Mouse (Mus musculus) lung, postnatal 0 days (tissue): ENCODE measurements at regions not wholly inside any gene's neighbourhood (a gene's known extent, or its start where the extent isn't known, plus 50 kb on each side); places are given as distances from the start of the nearest gene placed in this dataset. TPM values are rescaled to one million over a fixed set of nuclear protein-coding genes. Genes with fewer than 3 reads are reported as not detected.

Source experiments
- ATAC-seq: fragments of 200-750 bp; cut with Nextera tagmentation; 2 replicates; pipeline ENCODE4 v1.8.0; 2017; ENCODE audit warnings: moderate library complexity
- DNase-seq: peaks from one replicate; pipeline ENCODE4 v3.0.0-alpha.2; 2016; ENCODE audit warnings: low spot score
- H3K27ac ChIP-seq: fragments of 300-500 bp; sonication (generic); 2 replicates; pipeline ENCODE4 v1.5.1; 2014; ENCODE audit warnings: antibody characterized with exemption, mild to moderate bottlenecking, low read length, mixed read lengths
- H3K27me3 ChIP-seq: fragments of 300-500 bp; sonication (generic); replicated peaks from 2 replicates; pipeline ENCODE4 v1.6.1; 2014; ENCODE audit warnings: low read length, mixed read lengths; ENCODE audit not compliant: insufficient read depth
- H3K36me3 ChIP-seq: fragments of 300-500 bp; sonication (generic); 2 replicates; pipeline ENCODE4 v1.6.1; 2014; ENCODE audit warnings: low read length, mixed read lengths; ENCODE audit not compliant: insufficient read depth
- H3K4me1 ChIP-seq: fragments of 300-500 bp; sonication (generic); 2 replicates; pipeline ENCODE4 v1.6.1; 2014; ENCODE audit warnings: antibody characterized with exemption, low read depth, low read length, mixed read lengths; ENCODE audit not compliant: insufficient read depth
- H3K4me2 ChIP-seq: fragments of 300-500 bp; sonication (generic); replicated peaks from 2 replicates; pipeline ENCODE4 v1.6.1; 2014; ENCODE audit warnings: low read depth, mild to moderate bottlenecking, low read length, moderate library complexity, mixed read lengths
- H3K4me3 ChIP-seq: fragments of 300-500 bp; sonication (generic); 2 replicates; pipeline ENCODE4 v1.5.1; 2014; ENCODE audit warnings: low read depth, low read length
- H3K9ac ChIP-seq: fragments of 300-500 bp; sonication (generic); replicated peaks from 2 replicates; pipeline ENCODE4 v1.6.1; 2014; ENCODE audit warnings: low read depth, mild to moderate bottlenecking
- H3K9me3 ChIP-seq: fragments of 300-500 bp; sonication (generic); 2 replicates; pipeline ENCODE4 v1.6.1; 2016; ENCODE audit warnings: low read length, mixed read lengths
- CTCF ChIP-seq: IDR thresholded peaks from 2 replicates; pipeline ENCODE4 v1.5.1; 2016; ENCODE audit warnings: antibody characterized with exemption, mild to moderate bottlenecking
- EP300 ChIP-seq: IDR thresholded peaks from 2 replicates; pipeline ENCODE4 v1.6.1; 2016; ENCODE audit warnings: antibody characterized with exemption, mild to moderate bottlenecking, control low read depth
- WGBS: fragments of 180-500 bp; shearing (Covaris S2); extraction: QIAGEN DNeasy Blood & Tissue Kit; methylation state at CpG from one replicate; pipeline ENCODE4 v1.1.7; 2014; 5-methylcytosine and 5-hydroxymethylcytosine counted together
- microRNA-seq: library from miRNA; unstranded; fragments of <30 nt; microRNA quantifications from one replicate; pipeline ENCODE4, GENCODE M21; 2016

DNA sequence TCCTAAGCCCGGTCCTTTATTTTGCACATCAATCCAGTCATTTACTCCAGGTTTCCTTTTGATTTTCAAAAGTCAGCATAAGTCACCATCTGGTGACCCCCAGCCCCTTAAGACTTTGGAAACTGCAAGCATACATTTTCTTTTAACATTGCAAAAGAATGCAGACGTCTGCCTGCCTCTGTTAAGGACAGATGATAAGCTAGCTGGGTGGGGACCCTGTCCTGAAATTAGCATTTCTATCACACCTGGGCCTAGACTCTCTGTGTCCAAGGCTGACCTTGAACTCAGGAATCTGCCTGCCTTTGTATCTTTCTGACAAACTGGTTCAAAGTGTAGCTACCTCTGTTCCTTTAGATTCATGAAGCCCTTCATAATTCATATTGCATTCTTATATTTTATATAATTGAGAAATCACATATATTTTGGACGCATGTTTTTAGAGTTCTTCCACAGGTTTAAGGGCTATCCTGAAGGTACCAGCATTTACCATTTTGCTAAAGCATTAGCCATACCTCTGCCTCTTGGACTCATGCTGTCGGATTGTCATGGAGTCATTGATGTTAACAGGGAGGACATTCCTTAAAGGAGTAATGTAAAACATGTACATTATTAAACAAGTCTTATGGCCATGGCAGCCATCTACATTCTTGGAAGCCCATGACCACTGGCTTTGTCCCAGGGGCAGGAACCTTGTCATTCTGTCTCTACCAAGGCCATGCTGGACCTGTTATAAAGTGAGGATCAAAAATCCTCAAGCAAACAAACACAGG, 998.6 kb downstream of the Ntrk3 start:
- Histone ChIP-seq H3K4me3 (no peak overlapping the region), H3K27ac (no peak overlapping the region), H3K4me1 (no peaks in the 10 kb centered on the region), H3K27me3 (no peaks in the 10 kb centered on the region), H3K4me2 (no peak overlapping the region), H3K36me3 (no peaks in the 10 kb centered on the region), H3K9me3 (no peaks in the 10 kb centered on the region), H3K9ac (no peak overlapping the region)
- no peak for TF ChIP-seq CTCF
- no peak for TF ChIP-seq EP300
- WGBS = 71% methylated on average over 4 of the region's 4 CpGs
- ATAC-seq (no peak), DNase-seq (no peak)

Small RNA genes in the stretch of these regions (microRNA-seq; reads per million reads assigned to microRNA genes)
- not detected for gene Gm44358
